Mouse (Mus musculus) kidney, postnatal 0 days (tissue): ENCODE data around the gene Mprip. TPM values are rescaled to one million over a fixed set of nuclear protein-coding genes. Genes with fewer than 3 reads are reported as not detected.

Experiments
- ATAC-seq: fragments of 200-750 bp; cut with Nextera tagmentation; replicated peaks from 2 replicates; pipeline ENCODE4 v1.8.0; 2017; ENCODE audit warnings: low read depth, moderate number of reproducible peaks, moderate TSS enrichment, moderate library complexity; ENCODE audit not compliant: low FRiP score
- DNase-seq: peaks from one replicate; pipeline ENCODE4 v3.0.0-alpha.2; 2016; ENCODE audit warnings: low spot score
- H3K27ac ChIP-seq: fragments of 300-500 bp; sonication (generic); 2 replicates; pipeline ENCODE4 v1.5.1; 2014; ENCODE audit warnings: mild to moderate bottlenecking
- H3K27me3 ChIP-seq: fragments of 300-500 bp; sonication (generic); 2 replicates; pipeline ENCODE4 v1.6.1; 2014; ENCODE audit warnings: low read length, mixed read lengths; ENCODE audit not compliant: insufficient read depth
- H3K36me3 ChIP-seq: fragments of 300-500 bp; sonication (generic); 2 replicates; pipeline ENCODE4 v1.6.1; 2014; ENCODE audit warnings: low read length, mixed read lengths; ENCODE audit not compliant: insufficient read depth
- H3K4me1 ChIP-seq: fragments of 300-500 bp; sonication (generic); replicated peaks from 2 replicates; pipeline ENCODE4 v1.6.1; 2014; ENCODE audit warnings: antibody characterized with exemption, low read length, mixed read lengths; ENCODE audit not compliant: insufficient read depth
- H3K4me2 ChIP-seq: fragments of 300-500 bp; sonication (generic); 2 replicates; pipeline ENCODE4 v1.6.1; 2014; ENCODE audit warnings: mild to moderate bottlenecking, low read length, moderate library complexity, mixed read lengths
- H3K4me3 ChIP-seq: fragments of 300-500 bp; sonication (generic); replicated peaks from 2 replicates; pipeline ENCODE4 v1.5.1; 2014; ENCODE audit warnings: low read depth, low read length
- H3K9ac ChIP-seq: fragments of 300-500 bp; sonication (generic); 2 replicates; pipeline ENCODE4 v1.6.1; 2014; ENCODE audit warnings: low read depth, low read length
- H3K9me3 ChIP-seq: fragments of 300-500 bp; sonication (generic); replicated peaks from 2 replicates; pipeline ENCODE4 v1.6.1; 2016; ENCODE audit warnings: low read length, inconsistent platforms, mixed read lengths
- CTCF ChIP-seq: IDR thresholded peaks from 2 replicates; pipeline ENCODE4 v1.5.1; 2016; ENCODE audit warnings: antibody characterized with exemption, low read depth, mild to moderate bottlenecking, moderate library complexity
- WGBS: fragments of 180-500 bp; shearing (Covaris S2); extraction: QIAGEN DNeasy Blood & Tissue Kit; methylation state at CpG from one replicate; pipeline ENCODE4 v1.1.7; 2014; 5-methylcytosine and 5-hydroxymethylcytosine counted together
- polyA plus RNA-seq: library from polyadenylated mRNA; unstranded; fragments of >200 nt; fragmentation: Nextera tagmentation; extraction: Ambion mirVana; gene quantifications from 2 replicates; pipeline ENCODE4 v1.2.1, GENCODE M21; 2015

The Mprip gene
- polyA plus RNA-seq, 1 experiment from 2014 or later = 76.8 TPM

DNA sequence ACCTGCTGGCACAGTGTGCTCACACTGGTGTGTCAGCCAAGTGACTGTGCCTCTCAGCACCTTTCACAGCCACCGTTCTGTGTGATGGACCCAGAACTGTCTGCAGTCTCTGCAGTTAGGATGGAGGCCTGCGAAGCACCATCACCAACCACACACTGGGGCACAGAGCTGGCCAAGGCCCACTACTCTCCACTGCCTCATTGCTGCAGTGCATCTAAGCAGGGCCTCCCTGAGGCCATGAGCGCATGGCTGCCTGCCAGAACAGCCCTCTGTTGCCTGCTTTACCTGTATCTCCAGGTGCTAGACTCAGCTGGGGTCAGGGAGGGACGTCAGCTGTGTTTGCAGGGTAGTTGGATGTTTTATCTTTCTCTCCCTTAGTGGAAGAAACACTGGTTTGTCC, 83.3 kb downstream of the Mprip start:
- WGBS = 92% methylated on average over 4 of the region's 4 CpGs
- no peak for ATAC-seq
- DNase-seq = no peak

DNA sequence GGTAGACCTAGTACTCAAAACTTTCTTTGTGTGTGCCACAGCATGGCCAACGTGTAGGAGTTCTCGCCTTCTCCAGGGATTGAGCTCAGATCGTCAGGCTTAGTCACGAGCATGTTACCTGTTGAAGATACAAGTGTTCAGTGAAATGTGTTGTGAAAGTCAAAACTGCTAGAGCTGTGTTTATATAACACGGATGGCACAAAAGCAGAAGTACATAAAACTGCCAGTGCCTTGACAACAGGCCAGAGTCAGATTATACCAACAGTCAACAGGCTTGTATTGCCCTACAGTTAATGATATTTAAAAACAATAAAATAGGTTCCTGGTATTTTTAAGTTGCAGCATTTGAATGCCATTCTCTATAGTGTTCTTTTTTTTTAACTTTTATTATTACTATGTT, 84.7 kb downstream of the Mprip start:
- ATAC-seq = no peak
- TF ChIP-seq CTCF = no peak

More for the DNA sequence above, 83.3 kb downstream of the Mprip start:
- H3K36me3 ChIP-seq = peaks cover 53% of the 10 kb centered on the region
- H3K4me1 ChIP-seq = no peaks in the 10 kb centered on the region
- no peaks in the 10 kb centered on the region for H3K9me3 ChIP-seq
- no peak overlapping the region for H3K9ac ChIP-seq
- H3K27ac ChIP-seq = no peak overlapping the region
- no peak overlapping the region for H3K4me3 ChIP-seq
- H3K4me2 ChIP-seq = no peak overlapping the region
- no peaks in the 10 kb centered on the region for H3K27me3 ChIP-seq
- TF ChIP-seq CTCF = no peak

DNA sequence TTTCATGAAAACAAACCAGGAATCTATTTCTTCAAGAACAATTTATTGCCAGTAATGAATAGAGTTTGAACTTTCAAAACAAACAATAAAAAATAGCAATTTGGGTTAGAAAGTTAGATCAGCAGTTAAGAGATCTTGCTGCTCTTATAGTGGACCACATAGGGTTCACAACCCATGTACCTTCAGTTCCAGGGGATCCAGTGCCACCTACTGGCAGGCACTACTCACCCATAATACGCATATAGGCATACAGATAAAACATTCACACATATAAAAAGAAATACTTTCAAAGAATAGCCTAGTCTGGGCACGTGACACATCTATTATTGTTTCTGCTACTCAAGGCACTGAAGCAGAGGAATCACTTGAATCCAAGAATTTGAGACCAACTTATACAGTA, 85.5 kb downstream of the Mprip start:
- H3K4me2 ChIP-seq = no peak overlapping the region
- no peak overlapping the region for H3K4me3 ChIP-seq
- H3K27ac ChIP-seq = no peak overlapping the region
- H3K9ac ChIP-seq = no peak overlapping the region
- peak; percentile 77 for TF ChIP-seq CTCF
- WGBS = 82% methylated on average over 2 of the region's 2 CpGs
- ATAC-seq (no peak), DNase-seq (peak; percentile 68)
- H3K9me3 ChIP-seq = no peaks in the 10 kb centered on the region
- peaks cover 42% of the 10 kb centered on the region for H3K36me3 ChIP-seq
- no peaks in the 10 kb centered on the region for H3K4me1 ChIP-seq
- H3K27me3 ChIP-seq = no peaks in the 10 kb centered on the region

More for the DNA sequence above, 84.7 kb downstream of the Mprip start:
- Histone ChIP-seq H3K36me3 (peaks cover 48% of the 10 kb centered on the region), H3K9me3 (no peaks in the 10 kb centered on the region), H3K4me2 (no peak overlapping the region), H3K4me3 (no peak overlapping the region), H3K4me1 (no peaks in the 10 kb centered on the region), H3K9ac (no peak overlapping the region), H3K27me3 (no peaks in the 10 kb centered on the region), H3K27ac (no peak overlapping the region)
- no peak for DNase-seq
- 74% methylated on average over 5 of the region's 5 CpGs for WGBS

GRCm38 (mm10) chr11:59749050-59749449, 87.9 kb downstream of the Mprip start:
- H3K4me2 ChIP-seq = no peak overlapping the region
- H3K9ac ChIP-seq = no peak overlapping the region
- ATAC-seq (no peak), DNase-seq (no peak)
- peaks cover 38% of the 10 kb centered on the region for H3K36me3 ChIP-seq
- no peak for TF ChIP-seq CTCF
- H3K27ac ChIP-seq = no peak overlapping the region
- no peaks in the 10 kb centered on the region for H3K9me3 ChIP-seq
- H3K4me3 ChIP-seq = no peak overlapping the region
- no peaks in the 10 kb centered on the region for H3K4me1 ChIP-seq
- no peaks in the 10 kb centered on the region for H3K27me3 ChIP-seq
- 93% methylated on average over 3 of the region's 3 CpGs for WGBS

- no peak for DNase-seq
- Histone ChIP-seq H3K4me1 (no peaks in the 10 kb centered on the region), H3K9ac (no peak overlapping the region), H3K27ac (no peak overlapping the region), H3K27me3 (no peaks in the 10 kb centered on the region), H3K36me3 (peaks cover 66% of the 10 kb centered on the region), H3K9me3 (no peaks in the 10 kb centered on the region), H3K4me2 (no peak overlapping the region), H3K4me3 (no peak overlapping the region)
- no peak for ATAC-seq
- no peak for TF ChIP-seq CTCF
- WGBS = 92% methylated on average over 6 of the region's 6 CpGs
Measured at GRCm38 (mm10) chr11:59754504-59754903, 93.4 kb downstream of the Mprip start.

- Histone ChIP-seq H3K9ac (no peak overlapping the region), H3K27ac (no peak overlapping the region), H3K4me3 (no peak overlapping the region), H3K36me3 (peaks cover 77% of the 10 kb centered on the region), H3K4me1 (no peaks in the 10 kb centered on the region), H3K9me3 (no peaks in the 10 kb centered on the region), H3K27me3 (no peaks in the 10 kb centered on the region), H3K4me2 (no peak overlapping the region)
- ATAC-seq (no peak), DNase-seq (no peak)
- 88% methylated on average over 4 of the region's 4 CpGs for WGBS
- no peak for TF ChIP-seq CTCF
Measured at GRCm38 (mm10) chr11:59756351-59756750, 95.2 kb downstream of the Mprip start.

DNA sequence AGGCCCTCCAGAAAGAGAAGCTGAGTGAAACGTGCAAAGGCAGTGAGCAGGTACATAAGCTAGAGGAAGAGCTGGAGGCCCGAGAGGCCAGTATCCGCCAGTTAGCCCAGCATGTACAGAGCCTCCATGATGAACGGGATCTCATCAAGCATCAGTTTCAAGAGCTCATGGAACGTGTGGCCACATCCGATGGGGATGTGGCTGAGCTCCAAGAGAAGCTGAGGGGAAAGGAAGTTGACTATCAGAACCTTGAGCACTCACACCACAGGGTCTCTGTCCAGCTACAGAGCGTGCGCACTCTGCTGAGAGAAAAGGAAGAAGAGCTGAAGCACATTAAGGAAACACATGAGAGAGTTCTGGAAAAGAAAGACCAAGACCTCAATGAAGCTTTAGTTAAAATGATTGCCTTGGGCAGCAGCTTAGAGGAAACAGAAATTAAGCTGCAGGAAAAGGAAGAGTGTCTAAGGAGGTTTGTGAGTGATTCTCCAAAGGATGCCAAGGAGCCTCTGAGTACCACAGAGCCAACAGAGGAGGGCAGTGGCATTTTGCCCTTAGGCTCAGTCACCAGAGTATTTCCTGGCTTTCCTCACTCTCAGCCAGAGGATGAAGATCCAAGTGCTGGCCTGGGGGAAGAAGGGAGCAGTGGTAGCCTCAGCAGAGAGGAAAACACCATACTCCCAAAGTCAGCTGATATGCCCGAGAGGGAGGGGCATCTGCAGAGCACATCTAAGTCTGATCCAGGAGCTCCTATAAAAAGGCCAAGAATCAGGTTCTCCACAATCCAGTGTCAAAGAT, 97.3 kb downstream of the Mprip start:
- no peak for TF ChIP-seq CTCF
- no peak overlapping the region for H3K4me3 ChIP-seq
- DNase-seq = no peak
- no peaks in the 10 kb centered on the region for H3K9me3 ChIP-seq
- ATAC-seq = no peak
- no peaks in the 10 kb centered on the region for H3K4me1 ChIP-seq
- WGBS = 84% methylated on average over 9 of the region's 9 CpGs
- H3K27ac ChIP-seq = no peak overlapping the region
- no peaks in the 10 kb centered on the region for H3K27me3 ChIP-seq
- H3K36me3 ChIP-seq = peaks cover 69% of the 10 kb centered on the region
- H3K9ac ChIP-seq = no peak overlapping the region
- no peak overlapping the region for H3K4me2 ChIP-seq
